Mouse (Mus musculus) E14TG2a.4 (cell line): ENCODE measurements around the gene Ppp1r36.

Experiments
- H3K27me3 ChIP-seq: 2 replicates; pipeline ENCODE4 v1.6.1; 2014; ENCODE audit warnings: low read length, control low read depth; ENCODE audit not compliant: insufficient read depth
- H3K36me3 ChIP-seq: 2 replicates; pipeline ENCODE4 v1.6.1; 2014; ENCODE audit warnings: low read length, control low read depth; ENCODE audit not compliant: insufficient read depth
- H3K4me1 ChIP-seq: replicated peaks from 2 replicates; pipeline ENCODE4 v1.6.1; 2014; ENCODE audit warnings: low read depth, low read length, control low read depth
- H3K4me3 ChIP-seq: replicated peaks from 2 replicates; pipeline ENCODE4 v1.5.1; 2014; ENCODE audit warnings: mild to moderate bottlenecking, low read length
- H3K9me3 ChIP-seq: 2 replicates; pipeline ENCODE4 v1.6.1; 2014; ENCODE audit warnings: low read length, control low read depth
- CTCF ChIP-seq: conservative IDR thresholded peaks from 2 replicates; pipeline ENCODE4 v1.5.1; 2014; ENCODE audit warnings: low read length
- NANOG ChIP-seq: IDR thresholded peaks from 2 replicates; pipeline ENCODE4 v1.6.1; 2014; ENCODE audit warnings: borderline replicate concordance, low read length, mixed read lengths
- POU5F1 ChIP-seq: IDR thresholded peaks from 2 replicates; pipeline ENCODE4 v1.6.1; 2014; ENCODE audit warnings: low read length, borderline replicate concordance

Ppp1r36 gene

DNA sequence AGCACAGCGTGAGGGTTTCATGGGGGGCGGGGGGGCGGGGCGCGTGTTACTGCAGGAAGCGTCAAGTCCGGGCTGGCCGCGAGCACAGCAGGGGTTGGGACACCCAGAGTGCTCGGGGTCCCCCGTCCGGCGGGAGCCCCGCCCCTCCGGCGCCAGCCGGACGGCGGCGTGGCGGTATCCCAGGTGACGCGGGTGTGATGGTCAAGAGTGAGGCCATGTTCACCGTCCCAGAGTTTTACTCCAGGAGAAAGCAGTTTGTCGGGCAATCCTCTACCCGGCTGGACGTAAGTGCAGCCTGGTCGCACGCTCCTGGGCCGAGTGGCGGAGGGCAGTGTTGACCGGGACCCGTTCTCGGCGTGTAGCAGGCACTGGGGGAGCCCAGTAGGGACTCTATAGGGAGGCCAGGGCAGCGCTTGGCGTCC lies at the start of gene Ppp1r36:
TSS of gene Ppp1r36 (plus strand) at position 106 of the 422 bp plus-strand sequence.
- Histone ChIP-seq H3K27me3 (peaks cover 32% of the 10 kb centered on the region), H3K9me3 (peaks cover 5% of the 10 kb centered on the region; the same call in 1 of the 2 replicates), H3K36me3 (no peaks in the 10 kb centered on the region), H3K4me3 (peak within 1 kb of the TSS; percentile 74), H3K4me1 (peaks cover 5% of the 10 kb centered on the region)
- no peak for TF ChIP-seq NANOG

DNA sequence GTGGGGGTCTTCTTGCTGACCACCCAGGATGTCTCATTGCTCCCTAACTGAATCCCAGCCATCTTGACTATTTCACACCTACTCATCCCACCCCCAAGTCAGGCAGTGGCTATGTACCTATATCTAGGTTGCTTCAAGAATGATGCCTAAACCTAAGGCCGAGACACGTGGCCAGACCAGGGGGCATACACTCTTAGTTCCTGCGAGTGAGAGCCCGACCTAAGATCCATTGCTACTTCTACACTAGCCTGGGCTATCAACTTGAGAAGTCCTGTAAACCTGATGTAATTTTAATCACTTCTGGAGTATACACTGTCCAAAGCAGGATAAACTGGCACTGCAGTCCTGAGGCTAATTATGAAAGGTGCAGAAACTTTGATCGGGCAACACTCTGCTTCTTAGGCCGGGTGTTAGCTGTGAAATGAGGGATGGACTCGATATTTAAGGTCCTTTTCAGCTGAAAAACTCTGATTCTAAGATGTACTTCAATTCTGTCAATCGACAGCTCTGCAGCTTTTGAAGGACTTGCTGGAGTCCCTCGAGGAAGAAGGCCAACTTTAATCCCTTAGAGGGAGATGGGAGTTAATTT lies 49.0 kb upstream of the Ppp1r36 start:
- Histone ChIP-seq H3K36me3 (peaks cover 16% of the 10 kb centered on the region), H3K9me3 (no peaks in the 10 kb centered on the region), H3K4me1 (peaks cover 55% of the 10 kb centered on the region), H3K27me3 (no peaks in the 10 kb centered on the region), H3K4me3 (peak overlapping the region; percentile 92)
- no peak for TF ChIP-seq CTCF
- no peak for TF ChIP-seq POU5F1

DNA sequence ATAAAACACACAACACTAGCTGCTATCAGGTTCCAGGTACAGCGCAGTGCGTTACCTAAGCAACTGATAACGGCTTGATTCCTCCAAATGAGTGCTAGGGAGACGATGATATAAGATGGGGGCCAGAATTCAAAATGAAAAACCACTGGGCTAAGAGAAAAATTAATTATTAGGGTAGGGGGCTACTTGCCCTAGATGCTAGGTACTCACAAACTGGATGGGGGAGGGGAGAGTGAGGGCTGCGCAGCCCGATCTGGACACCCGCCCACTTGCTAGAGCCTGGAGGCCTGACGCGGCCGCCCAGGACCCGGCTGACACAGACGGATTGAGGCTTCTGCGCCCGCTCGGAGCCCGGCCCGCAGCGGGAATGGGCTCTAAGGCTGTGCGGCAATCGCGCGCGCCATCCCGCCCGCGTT lies 48.5 kb upstream of the Ppp1r36 start:
- TF ChIP-seq POU5F1 (no peak), NANOG (no peak), CTCF (no peak)

DNA sequence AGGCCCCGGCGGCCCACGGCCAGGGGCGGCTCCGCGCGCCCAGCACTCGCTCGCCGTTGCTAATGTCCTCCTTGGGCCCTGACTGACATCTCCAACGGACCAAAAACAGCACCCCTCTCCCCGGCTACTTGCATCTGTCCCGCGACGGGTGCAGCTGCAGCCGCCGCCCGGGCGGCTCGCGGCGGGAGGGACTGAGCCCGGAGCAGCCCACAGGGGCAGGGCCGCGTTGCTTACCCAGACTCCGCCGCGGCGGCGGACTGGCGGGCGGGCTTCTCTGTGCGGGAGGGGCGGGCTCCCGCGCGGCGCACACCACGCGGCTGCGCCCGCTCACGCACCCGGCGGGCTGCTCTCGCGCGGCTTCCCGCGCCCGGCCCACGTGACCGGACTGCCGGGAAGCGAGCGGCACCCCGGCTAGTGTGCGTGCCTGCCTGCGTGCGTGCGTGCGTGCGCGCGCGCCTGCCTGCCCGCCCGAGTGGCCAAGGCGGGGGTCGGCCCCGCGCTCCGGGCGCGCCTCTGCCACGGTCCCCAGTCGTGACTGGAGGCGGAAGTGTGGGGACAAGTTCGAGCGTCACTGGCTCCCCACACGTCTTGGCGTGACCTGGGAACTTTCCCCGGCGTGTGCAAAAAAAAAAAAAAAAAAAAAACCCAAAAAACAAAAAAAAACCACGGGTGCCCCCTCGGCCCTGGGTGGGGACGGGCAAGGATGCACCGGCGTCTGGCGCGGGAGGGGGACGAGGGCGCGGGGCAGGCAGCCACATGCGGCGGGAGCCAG lies 47.9 kb upstream of the Ppp1r36 start, which contains the start of gene Zbtb25:
TSS of gene Zbtb25 (minus strand) at position 397 of the 772 bp plus-strand sequence.
- Histone ChIP-seq H3K4me3 (peak within 1 kb of the TSS; percentile 92), H3K27me3 (no peaks in the 10 kb centered on the region), H3K36me3 (peaks cover 12% of the 10 kb centered on the region), H3K9me3 (no peaks in the 10 kb centered on the region), H3K4me1 (peaks cover 62% of the 10 kb centered on the region)
- TF ChIP-seq POU5F1 (no peak), NANOG (no peak), CTCF (no peak)

More for the DNA sequence above, 48.5 kb upstream of the Ppp1r36 start:
- H3K9me3 ChIP-seq = no peaks in the 10 kb centered on the region
- H3K4me3 ChIP-seq = peak overlapping the region; percentile 92
- H3K36me3 ChIP-seq = peaks cover 16% of the 10 kb centered on the region
- no peaks in the 10 kb centered on the region for H3K27me3 ChIP-seq
- H3K4me1 ChIP-seq = peaks cover 58% of the 10 kb centered on the region

DNA sequence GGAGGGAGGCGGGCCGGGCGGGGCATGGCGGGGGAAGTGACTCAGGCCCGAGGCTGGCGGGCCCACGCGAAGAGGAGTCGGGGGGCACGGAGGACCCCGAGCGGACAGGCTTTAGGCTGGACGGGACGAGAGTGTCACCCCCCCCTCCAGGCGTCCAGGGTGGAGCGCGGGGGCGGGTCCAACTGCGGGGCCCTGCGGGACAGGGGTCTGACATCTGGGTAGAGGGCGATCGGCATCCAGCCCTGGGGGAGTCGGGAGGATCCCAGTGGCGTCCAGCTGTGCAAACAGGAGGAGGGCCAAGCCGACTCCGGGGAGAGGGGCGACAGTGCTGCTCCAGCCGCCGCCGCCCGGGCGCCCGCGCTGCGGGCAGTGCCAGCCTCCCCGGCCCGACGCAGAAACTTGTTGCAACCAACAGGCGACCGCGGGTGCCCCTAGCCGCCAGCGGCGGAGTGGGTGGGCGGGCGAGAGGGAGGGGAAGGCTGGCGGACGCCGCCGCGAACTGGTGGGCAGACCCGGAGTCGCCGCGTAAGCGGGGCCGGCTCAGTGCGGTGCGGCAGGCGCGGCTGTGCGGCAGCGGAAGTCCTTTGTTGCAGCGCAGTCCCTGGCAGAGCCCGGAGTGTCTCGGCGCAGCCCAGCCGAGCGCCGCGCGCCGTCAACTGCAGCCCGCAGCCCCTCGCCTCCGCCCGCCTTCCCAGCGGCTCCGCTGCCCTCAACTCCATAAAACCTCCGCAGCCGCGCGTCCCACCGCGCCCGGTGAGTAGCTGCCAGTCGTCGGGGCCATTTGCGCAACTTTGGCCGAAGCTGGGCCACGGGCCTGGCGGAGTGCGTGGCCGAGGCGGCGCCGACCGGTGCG lies 47.1 kb upstream of the Ppp1r36 start, which contains the start of gene Zbtb1:
TSS of gene Zbtb1 (plus strand) at position 289 of the 853 bp plus-strand sequence.
- H3K4me3 ChIP-seq = peak within 1 kb of the TSS; percentile 92
- peaks cover 9% of the 10 kb centered on the region for H3K36me3 ChIP-seq
- TF ChIP-seq CTCF (no peak), POU5F1 (no peak), NANOG (no peak)
- H3K27me3 ChIP-seq = no peaks in the 10 kb centered on the region
- peaks cover 68% of the 10 kb centered on the region for H3K4me1 ChIP-seq
- no peaks in the 10 kb centered on the region for H3K9me3 ChIP-seq

DNA sequence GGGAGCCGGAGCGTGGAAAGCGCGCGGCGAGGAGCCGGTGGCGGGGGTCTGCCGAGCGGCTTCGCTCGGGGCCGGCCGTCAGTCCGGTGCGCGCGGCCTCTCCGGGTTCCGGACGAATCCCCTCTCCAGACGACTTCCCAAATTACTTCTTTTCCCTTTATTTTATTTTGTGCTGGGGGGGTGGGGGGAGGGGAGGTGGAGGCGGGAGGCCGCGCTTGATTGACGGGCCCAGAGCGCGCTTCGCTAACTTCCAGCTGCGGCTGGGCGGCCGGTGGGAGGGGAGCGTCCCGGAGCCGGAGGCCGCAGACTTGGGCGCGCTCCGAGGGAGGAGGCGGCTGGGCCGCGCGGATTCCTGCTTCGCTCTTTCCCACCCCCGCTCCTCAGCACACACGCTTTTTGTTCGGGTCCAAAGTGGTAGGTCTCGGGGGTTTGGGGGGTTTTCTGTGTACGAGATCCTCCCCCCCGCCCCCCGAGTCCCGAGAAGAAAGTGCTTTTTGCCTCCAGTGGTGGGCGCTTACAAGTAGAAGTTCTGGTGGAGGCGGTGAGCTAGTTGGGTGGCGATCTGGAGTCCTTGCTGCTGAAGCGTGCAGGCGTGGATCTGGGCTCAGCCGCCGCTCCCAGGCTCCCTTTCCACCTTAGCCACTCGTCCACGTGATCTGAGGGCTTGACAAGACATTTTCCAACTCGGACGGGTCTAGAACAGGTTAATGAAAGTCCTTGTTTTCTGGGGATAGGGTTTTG lies 46.3 kb upstream of the Ppp1r36 start:
- no peaks in the 10 kb centered on the region for H3K9me3 ChIP-seq
- H3K27me3 ChIP-seq = no peaks in the 10 kb centered on the region
- H3K4me3 ChIP-seq = peak overlapping the region; percentile 92
- TF ChIP-seq POU5F1 (no peak), NANOG (no peak), CTCF (no peak)
- H3K4me1 ChIP-seq = peaks cover 67% of the 10 kb centered on the region
- H3K36me3 ChIP-seq = peaks cover 9% of the 10 kb centered on the region

DNA sequence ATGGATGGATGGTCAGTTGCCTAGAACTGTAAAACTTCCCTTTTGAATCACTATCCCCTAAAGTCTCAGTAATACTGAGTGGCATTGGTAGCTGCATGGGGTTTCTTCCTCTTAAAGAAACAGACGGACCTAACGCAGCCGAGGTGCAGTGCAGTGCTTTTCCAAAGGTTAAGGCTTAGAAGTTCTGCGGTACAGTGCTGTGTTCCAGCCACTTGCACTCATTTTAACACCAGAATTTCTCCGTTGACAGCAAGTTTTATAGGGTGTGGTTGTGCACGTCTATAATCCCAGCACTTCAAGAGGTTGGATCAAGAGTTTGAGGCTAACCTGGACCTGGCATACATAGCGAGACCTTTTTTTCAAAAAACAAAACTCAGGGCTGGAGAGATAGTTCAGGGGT lies 45.3 kb upstream of the Ppp1r36 start:
- no peak for TF ChIP-seq CTCF
- TF ChIP-seq POU5F1 = no peak
- no peaks in the 10 kb centered on the region for H3K27me3 ChIP-seq
- no peaks in the 10 kb centered on the region for H3K9me3 ChIP-seq
- H3K4me1 ChIP-seq = peaks cover 68% of the 10 kb centered on the region
- H3K4me3 ChIP-seq = peak overlapping the region; percentile 92
- H3K36me3 ChIP-seq = peaks cover under 1% of the 10 kb centered on the region
